Mouse (Mus musculus) stomach, postnatal 0 days (tissue): ENCODE measurements at regions not wholly inside any gene's neighbourhood (a gene's known extent, or its start where the extent isn't known, plus 50 kb on each side); places are given as distances from the start of the nearest gene placed in this dataset.

Experiments used
- ATAC-seq: fragments of 200-750 bp; cut with Nextera tagmentation; 2 replicates; pipeline ENCODE4 v1.8.0; 2017; ENCODE audit not compliant: low FRiP score, low TSS enrichment
- DNase-seq: peaks from one replicate; pipeline ENCODE4 v3.0.0-alpha.2; 2016; ENCODE audit warnings: low spot score
- H3K27ac ChIP-seq: fragments of 300-500 bp; sonication (generic); replicated peaks from 2 replicates; pipeline ENCODE4 v1.5.1; 2014; ENCODE audit warnings: mild to moderate bottlenecking, control low read depth
- H3K27me3 ChIP-seq: fragments of 300-500 bp; sonication (generic); 2 replicates; pipeline ENCODE4 v1.6.1; 2014; ENCODE audit warnings: low read length; ENCODE audit not compliant: control insufficient read depth, insufficient read depth
- H3K36me3 ChIP-seq: fragments of 300-500 bp; sonication (generic); 2 replicates; pipeline ENCODE4 v1.6.1; 2014; ENCODE audit warnings: low read length, mixed read lengths; ENCODE audit not compliant: control insufficient read depth, insufficient read depth
- H3K4me1 ChIP-seq: fragments of 300-500 bp; sonication (generic); replicated peaks from 2 replicates; pipeline ENCODE4 v1.6.1; 2014; ENCODE audit warnings: antibody characterized with exemption; ENCODE audit not compliant: control insufficient read depth, insufficient read depth
- H3K4me2 ChIP-seq: fragments of 300-500 bp; sonication (generic); replicated peaks from 2 replicates; pipeline ENCODE4 v1.6.1; 2014; ENCODE audit warnings: low read depth, mild to moderate bottlenecking, control low read depth, moderate library complexity
- H3K4me3 ChIP-seq: fragments of 300-500 bp; sonication (generic); 2 replicates; pipeline ENCODE4 v1.5.1; 2014; ENCODE audit warnings: low read depth, low read length, control low read depth
- H3K9ac ChIP-seq: fragments of 300-500 bp; sonication (generic); 2 replicates; pipeline ENCODE4 v1.6.1; 2014; ENCODE audit warnings: mild to moderate bottlenecking, low read length, control low read depth, mixed read lengths
- H3K9me3 ChIP-seq: fragments of 300-500 bp; sonication (generic); 2 replicates; pipeline ENCODE4 v1.6.1; 2016; ENCODE audit warnings: low read length; ENCODE audit not compliant: control insufficient read depth
- CTCF ChIP-seq: IDR thresholded peaks from 2 replicates; pipeline ENCODE4 v1.5.1; 2016; ENCODE audit warnings: antibody characterized with exemption, low read depth, mild to moderate bottlenecking, moderate library complexity
- EP300 ChIP-seq: optimal IDR thresholded peaks from 2 replicates; pipeline ENCODE3; 2016; ENCODE audit warnings: antibody characterized with exemption
- WGBS: fragments of 180-500 bp; shearing (Covaris S2); extraction: QIAGEN DNeasy Blood & Tissue Kit; methylation state at CpG from one replicate; pipeline ENCODE4 v1.1.7; 2014; 5-methylcytosine and 5-hydroxymethylcytosine counted together

DNA sequence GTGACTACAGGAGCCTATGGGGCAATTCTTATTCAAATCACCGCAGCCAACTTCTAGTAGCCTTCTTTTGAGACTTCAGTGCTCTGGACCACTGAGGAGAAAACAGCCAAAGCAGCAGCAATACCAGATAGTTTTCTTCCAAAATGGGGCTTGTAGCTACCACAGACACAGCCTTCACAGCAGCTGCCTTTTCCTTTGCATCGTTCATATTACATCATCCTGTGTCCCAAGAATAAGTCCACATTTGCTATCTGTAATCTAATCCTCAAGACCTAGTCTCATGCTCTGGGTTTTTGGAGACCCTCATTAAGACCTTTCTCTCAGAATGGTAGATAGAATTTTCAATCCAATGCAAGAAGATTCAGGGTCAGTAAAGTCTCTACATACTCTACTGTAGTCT lies 258.2 kb upstream of the Rbms1 start:
- Histone ChIP-seq H3K9ac (no peak overlapping the region), H3K27ac (no peak overlapping the region), H3K4me2 (no peak overlapping the region), H3K9me3 (no peaks in the 10 kb centered on the region), H3K36me3 (no peaks in the 10 kb centered on the region), H3K4me1 (peaks cover 2% of the 10 kb centered on the region; the same call in 1 of the 2 replicates), H3K27me3 (no peaks in the 10 kb centered on the region), H3K4me3 (no peak overlapping the region)
- ATAC-seq (no peak), DNase-seq (no peak)
- 76% methylated on average over 2 of the region's 2 CpGs for WGBS
- TF ChIP-seq CTCF (no peak), EP300 (no peak)

DNA sequence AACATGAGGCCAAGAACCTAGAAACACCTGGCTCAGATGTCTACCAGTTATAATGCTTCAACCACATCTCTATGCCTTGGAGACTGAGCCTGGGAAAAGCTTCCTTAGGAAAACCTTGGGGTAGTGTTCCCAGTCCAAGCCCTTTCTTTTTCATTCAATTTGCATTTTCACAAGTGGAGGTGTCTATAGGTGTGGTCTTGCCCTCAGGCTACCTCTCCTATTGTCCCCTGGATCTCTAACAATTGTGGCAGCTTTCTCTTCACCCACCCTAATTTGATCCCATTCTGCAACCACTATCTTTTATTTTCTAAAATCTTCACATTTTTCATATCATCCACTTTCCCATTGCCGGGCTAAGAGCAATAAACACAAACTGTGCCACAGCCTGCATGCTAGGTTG lies 251.0 kb upstream of the Rbms1 start:
- Histone ChIP-seq H3K36me3 (no peaks in the 10 kb centered on the region), H3K27me3 (no peaks in the 10 kb centered on the region), H3K9me3 (no peaks in the 10 kb centered on the region), H3K4me2 (no peak overlapping the region), H3K4me3 (no peak overlapping the region), H3K27ac (no peak overlapping the region), H3K4me1 (no peaks in the 10 kb centered on the region), H3K9ac (no peak overlapping the region)
- no peak for ATAC-seq
- DNase-seq: no peak
- no peak for TF ChIP-seq CTCF
- TF ChIP-seq EP300: no peak
- WGBS: 95% methylated on average over 1 of the region's 1 CpGs

DNA sequence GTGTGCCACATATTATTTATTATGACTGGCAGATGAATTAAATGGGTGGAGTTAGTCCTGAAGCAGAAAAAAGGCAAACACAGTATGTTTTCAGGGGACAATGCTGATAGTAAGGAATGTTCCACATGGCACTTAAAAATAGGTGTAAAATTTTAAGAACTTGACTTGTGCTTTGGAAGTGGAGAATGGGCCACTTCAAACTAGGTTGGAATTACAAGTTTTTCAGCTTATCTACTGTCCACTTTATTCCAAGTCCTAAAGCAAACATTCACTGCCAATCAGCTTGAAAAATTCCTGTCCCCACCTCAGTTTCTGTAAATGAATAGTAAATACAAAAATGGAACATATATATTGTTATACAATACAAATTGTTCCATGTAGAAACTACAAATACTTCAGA lies 238.4 kb upstream of the Rbms1 start:
- no peaks in the 10 kb centered on the region for H3K4me1 ChIP-seq
- H3K27me3 ChIP-seq: no peaks in the 10 kb centered on the region
- ATAC-seq (no peak), DNase-seq (no peak)
- H3K4me3 ChIP-seq: no peak overlapping the region
- no peak overlapping the region for H3K4me2 ChIP-seq
- no peak overlapping the region for H3K27ac ChIP-seq
- no peaks in the 10 kb centered on the region for H3K36me3 ChIP-seq
- no peaks in the 10 kb centered on the region for H3K9me3 ChIP-seq
- H3K9ac ChIP-seq: no peak overlapping the region
- no peak for TF ChIP-seq CTCF
- no peak for TF ChIP-seq EP300

DNA sequence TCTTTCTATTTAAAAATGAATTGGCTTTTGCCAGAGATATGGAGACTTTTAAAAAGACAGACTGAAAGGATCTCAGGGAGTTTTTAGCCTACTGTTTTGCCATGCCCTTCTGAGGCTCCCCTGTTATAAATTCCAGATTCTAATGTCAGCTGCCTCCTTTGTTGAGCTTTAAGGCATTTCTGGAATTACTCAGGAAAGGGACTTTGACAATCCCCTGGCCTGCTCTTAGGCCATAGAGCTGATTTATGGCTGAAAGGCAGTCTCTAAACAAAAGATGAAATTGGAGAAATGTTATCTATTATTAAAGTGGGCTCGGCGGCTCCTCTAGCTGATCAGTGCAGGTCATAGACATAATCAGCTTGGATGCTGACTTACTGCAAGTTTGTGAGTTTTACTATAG lies 231.0 kb upstream of the Rbms1 start:
- Histone ChIP-seq H3K27me3 (no peaks in the 10 kb centered on the region), H3K4me2 (no peak overlapping the region), H3K4me1 (no peaks in the 10 kb centered on the region), H3K4me3 (no peak overlapping the region), H3K36me3 (no peaks in the 10 kb centered on the region), H3K9ac (no peak overlapping the region), H3K9me3 (no peaks in the 10 kb centered on the region), H3K27ac (no peak overlapping the region)
- TF ChIP-seq EP300: no peak
- TF ChIP-seq CTCF: no peak
- ATAC-seq: no peak
- DNase-seq: no peak
- 25% methylated on average over 2 of the region's 2 CpGs for WGBS

DNA sequence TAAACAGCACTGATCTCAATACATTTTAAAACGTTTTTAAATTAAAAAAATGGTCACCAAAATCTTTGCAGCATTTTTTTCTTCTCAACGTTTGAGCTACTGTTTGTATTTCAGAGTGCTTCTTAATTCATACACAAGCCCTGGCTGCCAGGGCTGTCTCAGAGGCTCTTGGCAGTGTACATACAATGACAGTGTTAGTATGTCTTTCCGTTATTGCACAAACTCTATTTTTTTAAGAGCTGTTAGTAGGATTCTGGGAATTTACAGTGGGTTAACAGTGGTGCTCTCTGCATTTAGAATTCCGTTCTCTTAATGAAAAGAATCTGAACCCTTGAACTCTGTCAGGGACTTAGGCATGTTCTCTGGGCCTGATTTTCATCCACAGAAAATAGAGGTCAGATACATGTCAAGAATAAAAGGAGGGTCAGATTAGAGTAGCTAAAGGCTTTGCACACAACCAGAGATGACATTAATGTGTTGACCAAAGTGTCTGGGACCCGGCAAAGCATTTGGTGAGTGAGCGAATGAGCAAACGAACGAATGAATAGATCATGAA lies 219.5 kb upstream of the Rbms1 start:
- H3K4me2 ChIP-seq: no peak overlapping the region
- H3K9me3 ChIP-seq: no peaks in the 10 kb centered on the region
- H3K9ac ChIP-seq: no peak overlapping the region
- 28% methylated on average over 8 of the region's 8 CpGs for WGBS
- H3K4me1 ChIP-seq: no peaks in the 10 kb centered on the region
- DNase-seq (no peak), ATAC-seq (no peak)
- no peak overlapping the region for H3K27ac ChIP-seq
- TF ChIP-seq CTCF (no peak), EP300 (no peak)
- H3K36me3 ChIP-seq: no peaks in the 10 kb centered on the region
- H3K4me3 ChIP-seq: no peak overlapping the region
- no peaks in the 10 kb centered on the region for H3K27me3 ChIP-seq

DNA sequence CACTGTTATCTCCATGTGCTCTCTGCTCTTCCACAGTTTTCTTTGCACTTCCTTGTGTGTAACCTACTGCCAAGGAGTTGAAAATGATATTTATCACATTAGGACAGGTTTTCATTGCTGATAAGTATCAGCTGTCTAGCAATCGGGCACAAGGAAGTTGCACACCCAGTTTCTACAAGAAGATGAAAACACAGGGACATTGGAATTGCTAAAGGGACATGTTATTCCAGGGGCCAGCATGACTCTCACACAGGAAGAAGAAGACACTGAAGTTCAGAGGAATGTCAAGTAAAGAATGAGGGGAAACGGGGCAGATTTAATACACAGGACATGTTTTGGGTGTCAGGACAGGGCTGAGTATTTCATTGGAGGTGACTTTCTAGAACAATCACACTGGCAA lies 214.8 kb upstream of the Rbms1 start:
- Histone ChIP-seq H3K9me3 (no peaks in the 10 kb centered on the region), H3K36me3 (no peaks in the 10 kb centered on the region), H3K4me1 (no peaks in the 10 kb centered on the region), H3K27me3 (no peaks in the 10 kb centered on the region), H3K4me3 (no peak overlapping the region), H3K9ac (no peak overlapping the region), H3K4me2 (no peak overlapping the region), H3K27ac (no peak overlapping the region)
- 56% methylated on average over 2 of the region's 2 CpGs for WGBS
- no peak for TF ChIP-seq EP300
- no peak for TF ChIP-seq CTCF
- ATAC-seq (no peak), DNase-seq (no peak)

DNA sequence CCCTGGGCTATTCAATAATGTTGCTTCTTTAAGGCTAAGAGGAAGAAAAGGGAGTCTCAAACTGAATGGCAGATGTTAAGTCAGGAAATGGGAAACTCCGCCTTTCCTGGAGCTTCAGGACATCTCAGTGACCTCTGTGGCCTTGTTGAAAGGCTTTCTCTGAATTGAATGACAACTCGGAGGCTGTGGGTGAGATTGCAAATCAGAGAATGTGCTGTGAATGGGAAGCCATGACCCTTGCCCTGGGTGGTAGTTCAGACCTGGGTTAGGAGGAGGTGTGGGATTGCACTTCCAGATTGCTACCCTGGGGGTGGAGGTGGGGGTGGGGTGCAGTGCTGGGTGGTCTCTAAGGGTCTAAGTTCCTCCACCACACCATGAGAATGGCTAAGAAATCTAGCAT lies 213.8 kb upstream of the Rbms1 start:
- 25% methylated on average over 2 of the region's 2 CpGs for WGBS
- no peak for DNase-seq
- no peak overlapping the region for H3K27ac ChIP-seq

More for the DNA sequence above, 213.8 kb upstream of the Rbms1 start:
- no peak overlapping the region for H3K4me3 ChIP-seq
- no peak for ATAC-seq
- H3K27me3 ChIP-seq: no peaks in the 10 kb centered on the region
- no peak for TF ChIP-seq CTCF
- TF ChIP-seq EP300: no peak
- no peaks in the 10 kb centered on the region for H3K9me3 ChIP-seq
- H3K9ac ChIP-seq: no peak overlapping the region
- H3K4me2 ChIP-seq: no peak overlapping the region
- no peaks in the 10 kb centered on the region for H3K4me1 ChIP-seq
- no peaks in the 10 kb centered on the region for H3K36me3 ChIP-seq
